ENCODE assay signal across 10 mouse cellular contexts in the genomic region with DNA sequence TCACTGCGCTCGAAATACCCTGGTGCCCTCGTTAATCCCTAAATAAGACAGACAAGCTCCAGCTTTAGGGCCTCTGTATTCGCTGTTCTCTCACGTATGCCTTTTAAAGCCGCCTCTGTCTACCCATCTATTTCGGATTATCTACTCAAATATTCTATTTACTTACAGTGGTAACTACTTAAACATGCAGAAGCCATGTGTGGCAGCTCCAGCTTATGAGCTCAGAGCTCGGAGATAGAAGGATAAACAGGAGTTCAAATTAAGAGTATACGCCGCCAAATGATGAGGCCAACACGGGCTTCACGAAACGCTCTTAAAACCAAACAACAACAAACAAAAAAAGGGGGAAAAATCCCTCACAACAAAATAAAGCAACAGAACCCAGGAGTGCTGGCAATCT. TPM values are rescaled to one million over a fixed set of nuclear protein-coding genes. Genes with fewer than 3 reads are reported as not detected.
DNase-seq lines count a peak whose midpoint lies in the region; ATAC-seq and TF ChIP-seq lines count a peak whose summit lies in the region.
"Had no signal": no experiment of that assay in that cellular context is flagged by ENCODE, and none has a peak within 500 bp of the region (broad histone marks: within the 10 kb centered on the region; RNA-seq: fewer than 3 reads in every experiment).

No protein-coding gene starts in this region.

- no peak for DNase-seq in heart, adult 11 months
- DNase-seq in MEL (ENCODE audit: low read depth, low spot score): no peak
- DNase-seq in hindbrain, embryonic 11.5 days (ENCODE audit: low spot score): no peak
- no peak for DNase-seq in spleen, postnatal 4 days (ENCODE audit: low spot score in 2 of 2)
- DNase-seq in cerebellum, adult 11-12 months: no peak

- H3K27me3 ChIP-seq in heart, embryonic 14.5 days (ENCODE audit: control insufficient read depth, insufficient read depth, low read length): no peaks in the 10 kb centered on the region
- peaks cover 2 to 3% of the 10 kb centered on the region in 2 experiments; a peak in 3 of 4 replicates for H3K27me3 ChIP-seq in MEL (ENCODE audit: control insufficient read depth in 1 of 2, insufficient read depth in 2 of 2, low read length in 2 of 2)
- H3K27me3 ChIP-seq in hindbrain, embryonic 11.5 days (ENCODE audit: control insufficient read depth, insufficient read depth, low read length): no peaks in the 10 kb centered on the region
- H3K27me3 ChIP-seq: Patski had no signal

- peaks cover 29% of the 10 kb centered on the region for H3K36me3 ChIP-seq in heart, embryonic 14.5 days (ENCODE audit: control insufficient read depth, insufficient read depth, low read length)
- peaks cover 0 to 8% of the 10 kb centered on the region in 2 experiments; a peak in 2 of 4 replicates for H3K36me3 ChIP-seq in MEL (ENCODE audit: control insufficient read depth in 1 of 2, insufficient read depth in 2 of 2, low read length in 2 of 2)
- H3K36me3 ChIP-seq in hindbrain, embryonic 11.5 days (ENCODE audit: control insufficient read depth, insufficient read depth, low read length): no peaks in the 10 kb centered on the region

- H3K4me2 ChIP-seq in heart, embryonic 14.5 days (ENCODE audit: low read length): peak overlapping the region; percentile 64
- peak overlapping the region; percentile 57 for H3K4me2 ChIP-seq in hindbrain, embryonic 11.5 days (replicated peaks; ENCODE audit: low read depth, low read length)

- no peak for TF ChIP-seq POLR2A in MEL (IDR thresholded peaks at IDR 0.05; ENCODE audit: control insufficient read depth in 1 of 2, insufficient read depth in 1 of 2, low read depth in 1 of 2, low read length in 2 of 2, poor library complexity in 1 of 2)

- WGBS in heart, embryonic 14.5 days: 2% methylated on average over 13 of the region's 13 CpGs
- WGBS in hindbrain, embryonic 11.5 days: 4% methylated on average over 13 of the region's 13 CpGs

- TF ChIP-seq EP300 in MEL (IDR thresholded peaks at IDR 0.05; ENCODE audit: low read depth in 1 of 2, low read length in 2 of 2): no peak

- peaks cover 8 to 10% of the 10 kb centered on the region in 2 experiments for H3K4me1 ChIP-seq in heart, embryonic 14.5 days (ENCODE audit: control insufficient read depth in 2 of 2, insufficient read depth in 2 of 2, low read length in 2 of 2)
- peaks cover 3 to 6% of the 10 kb centered on the region in 2 experiments; a peak in 2 of 4 replicates for H3K4me1 ChIP-seq in MEL (ENCODE audit: control insufficient read depth in 1 of 2, insufficient read depth in 2 of 2, low read length in 2 of 2)
- H3K4me1 ChIP-seq in hindbrain, embryonic 11.5 days (replicated peaks; ENCODE audit: control insufficient read depth, insufficient read depth, low read length): no peaks in the 10 kb centered on the region

- no peaks in the 10 kb centered on the region for H3K9me3 ChIP-seq in heart, embryonic 14.5 days (ENCODE audit: control insufficient read depth, low read length)
- H3K9me3 ChIP-seq in MEL (replicated peaks; ENCODE audit: insufficient read depth, low read length): no peaks in the 10 kb centered on the region
- no peaks in the 10 kb centered on the region for H3K9me3 ChIP-seq in hindbrain, embryonic 11.5 days (ENCODE audit: control insufficient read depth, low read length)

- H3K4me3 ChIP-seq in heart, embryonic 14.5 days (ENCODE audit: control insufficient read depth in 1 of 2, insufficient read depth in 1 of 2, low read depth in 1 of 2, low read length in 2 of 2): peak overlapping the region; percentile 81 to 89
- H3K4me3 ChIP-seq in MEL (ENCODE audit: control insufficient read depth in 1 of 2, insufficient read depth in 1 of 2, low read depth in 2 of 2, low read length in 2 of 2): peak overlapping the region; percentile 65 to 87
- H3K4me3 ChIP-seq in hindbrain, embryonic 11.5 days (ENCODE audit: low read depth, low read length): peak overlapping the region; percentile 61

- no peak for TF ChIP-seq CTCF in MEL (IDR thresholded peaks at IDR 0.05 in 2 of 3, conservative IDR thresholded peaks at IDR 0.05 in 1 of 3; ENCODE audit: control insufficient read depth in 1 of 3, insufficient read depth in 1 of 3, low read depth in 2 of 3, low read length in 3 of 3, poor library complexity in 1 of 3, severe bottlenecking in 1 of 3)

- peaks cover 2% of the 10 kb centered on the region for H3K79me2 ChIP-seq in MEL (ENCODE audit: control insufficient read depth, insufficient read depth, low read length, poor library complexity)

- H3K9ac ChIP-seq in heart, embryonic 14.5 days (ENCODE audit: low read length): peak overlapping the region; percentile 89
- H3K9ac ChIP-seq in MEL (ENCODE audit: control insufficient read depth, low read depth, low read length, poor library complexity, severe bottlenecking): peak overlapping the region; percentile 73
- peak overlapping the region; percentile 74 for H3K9ac ChIP-seq in hindbrain, embryonic 11.5 days (ENCODE audit: low read depth, low read length)

- TF ChIP-seq RAD21 in MEL (IDR thresholded peaks at IDR 0.05; ENCODE audit: low read depth, low read length): no peak

- peak overlapping the region; percentile 80 to 84 for H3K27ac ChIP-seq in heart, embryonic 14.5 days (replicated peaks in 1 of 2; ENCODE audit: control insufficient read depth in 1 of 2, insufficient read depth in 1 of 2, low read depth in 2 of 2, low read length in 2 of 2)
- H3K27ac ChIP-seq in MEL (ENCODE audit: control insufficient read depth, low read depth, low read length): no peak overlapping the region
- H3K27ac ChIP-seq in hindbrain, embryonic 11.5 days (ENCODE audit: low read depth, low read length): no peak overlapping the region

- ATAC-seq in heart, embryonic 14.5 days (ENCODE audit: insufficient number of reproducible peaks, insufficient read depth, low FRiP score, low read depth): no peak
- peak; percentile 49 for ATAC-seq in hindbrain, embryonic 11.5 days (ENCODE audit: low FRiP score)
- ATAC-seq in megakaryocyte-erythroid progenitor cell, adult 5-6 weeks (replicated peaks; ENCODE audit: low FRiP score, low TSS enrichment, poor library complexity, severe bottlenecking): peak; percentile 35
- no peak for ATAC-seq in erythroid progenitor cell, adult 5-6 weeks (replicated peaks; ENCODE audit: low FRiP score, poor library complexity, severe bottlenecking)

RNA-seq across cellular contexts. Expression of a gene that starts 0.5 kb away (rescaled TPM):
- 28.1 and 29.9 TPM in 2 replicates for polyA plus RNA-seq in heart, embryonic 14.5 days (2014; fragmentation: Nextera tagmentation; extraction: Ambion mirVana)
- total RNA-seq in MEL (2012; rRNA removed): 7.4 and 7.7 TPM in 2 replicates
- 1 to 10 TPM in 1 of 2 experiments, not detected in 1; 8.0 TPM for polyA plus RNA-seq in MEL (2012; ENCODE audit: insufficient read depth in 1 of 2, insufficient read length in 2 of 2, low read depth in 1 of 2, low replicate concordance in 2 of 2, missing spikeins in 1 of 2)
- 18.4 and 21.0 TPM in 2 replicates for polyA plus RNA-seq in hindbrain, embryonic 11.5 days (2014; fragmentation: Nextera tagmentation; extraction: Ambion mirVana)
- 11.1 and 23.8 TPM in 2 replicates for total RNA-seq in megakaryocyte-erythroid progenitor cell, adult 5-6 weeks (2014; fragmentation: Nextera tagmentation)
- 16.8 and 21.2 TPM in 2 replicates for total RNA-seq in megakaryocyte-erythroid progenitor cell, adult 5-6 weeks (2017)
- 4.7 and 8.0 TPM in 2 replicates for total RNA-seq in erythroid progenitor cell, adult 5-6 weeks (2015; ENCODE audit: low replicate concordance)
- total RNA-seq in erythroid progenitor cell, adult 5-6 weeks (2017; ENCODE audit: low replicate concordance): 0.98 and 3.2 TPM in 2 replicates

RNA-seq across cellular contexts. Expression of a gene that starts 12.2 kb away (rescaled TPM):
- 2.4 and 3.6 TPM in 2 replicates for polyA plus RNA-seq in heart, embryonic 14.5 days (2014; fragmentation: Nextera tagmentation; extraction: Ambion mirVana)
- total RNA-seq in MEL (2012; rRNA removed): 0.26 and 0.35 TPM in 2 replicates
- under 1 TPM in 1 of 2 experiments, not detected in 1; 0.25 TPM for polyA plus RNA-seq in MEL (2012; ENCODE audit: insufficient read depth in 1 of 2, insufficient read length in 2 of 2, low read depth in 1 of 2, low replicate concordance in 2 of 2, missing spikeins in 1 of 2)
- 5.9 and 6.0 TPM in 2 replicates for polyA plus RNA-seq in hindbrain, embryonic 11.5 days (2014; fragmentation: Nextera tagmentation; extraction: Ambion mirVana)
- 2.8 and 4.3 TPM in 2 replicates for total RNA-seq in megakaryocyte-erythroid progenitor cell, adult 5-6 weeks (2014; fragmentation: Nextera tagmentation)
- total RNA-seq in megakaryocyte-erythroid progenitor cell, adult 5-6 weeks (2017): 4.5 and 6.1 TPM in 2 replicates
- not detected in 2 replicates for total RNA-seq in erythroid progenitor cell, adult 5-6 weeks (2015; ENCODE audit: low replicate concordance)
- not detected in 2 replicates for total RNA-seq in erythroid progenitor cell, adult 5-6 weeks (2017; ENCODE audit: low replicate concordance)

RNA-seq across cellular contexts. Expression of a gene that starts 15.3 kb away (rescaled TPM):
- 2.0 and 2.1 TPM in 2 replicates for polyA plus RNA-seq in heart, embryonic 14.5 days (2014; fragmentation: Nextera tagmentation; extraction: Ambion mirVana)
- total RNA-seq in MEL (2012; rRNA removed): 0.12 TPM in 1 of 2 replicates, not detected in the other
- polyA plus RNA-seq in MEL (2012; ENCODE audit: insufficient read depth in 1 of 2, insufficient read length in 2 of 2, low read depth in 1 of 2, low replicate concordance in 2 of 2, missing spikeins in 1 of 2): under 1 TPM in 1 of 2 experiments, not detected in 1; 0.17 TPM
- 2.5 and 3.4 TPM in 2 replicates for polyA plus RNA-seq in hindbrain, embryonic 11.5 days (2014; fragmentation: Nextera tagmentation; extraction: Ambion mirVana)
- total RNA-seq in megakaryocyte-erythroid progenitor cell, adult 5-6 weeks (2014; fragmentation: Nextera tagmentation): not detected in 2 replicates
- total RNA-seq in megakaryocyte-erythroid progenitor cell, adult 5-6 weeks (2017): 1.1 TPM in 1 of 2 replicates, not detected in the other
- not detected in 2 replicates for total RNA-seq in erythroid progenitor cell, adult 5-6 weeks (2015; ENCODE audit: low replicate concordance)
- total RNA-seq in erythroid progenitor cell, adult 5-6 weeks (2017; ENCODE audit: low replicate concordance): not detected in 2 replicates

RNA-seq across cellular contexts. Expression of a gene that starts 25.7 kb away (rescaled TPM):
- polyA plus RNA-seq in heart, embryonic 14.5 days (2014; fragmentation: Nextera tagmentation; extraction: Ambion mirVana): 1.7 and 1.9 TPM in 2 replicates
- total RNA-seq in MEL (2012; rRNA removed): not detected in 2 replicates
- not detected for polyA plus RNA-seq in MEL (2012; ENCODE audit: insufficient read depth in 1 of 2, insufficient read length in 2 of 2, low read depth in 1 of 2, low replicate concordance in 2 of 2, missing spikeins in 1 of 2)
- 5.2 and 5.9 TPM in 2 replicates for polyA plus RNA-seq in hindbrain, embryonic 11.5 days (2014; fragmentation: Nextera tagmentation; extraction: Ambion mirVana)
- not detected in 2 replicates for total RNA-seq in megakaryocyte-erythroid progenitor cell, adult 5-6 weeks (2014; fragmentation: Nextera tagmentation)
- not detected in 2 replicates for total RNA-seq in megakaryocyte-erythroid progenitor cell, adult 5-6 weeks (2017)
- total RNA-seq in erythroid progenitor cell, adult 5-6 weeks (2015; ENCODE audit: low replicate concordance): not detected in 2 replicates
- not detected in 2 replicates for total RNA-seq in erythroid progenitor cell, adult 5-6 weeks (2017; ENCODE audit: low replicate concordance)

RNA-seq across cellular contexts. Expression of a gene that starts 26.2 kb away (rescaled TPM):
- not detected in 2 replicates for polyA plus RNA-seq in heart, embryonic 14.5 days (2014; fragmentation: Nextera tagmentation; extraction: Ambion mirVana)
- total RNA-seq in MEL (2012; rRNA removed): not detected in 2 replicates
- polyA plus RNA-seq in MEL (2012; ENCODE audit: insufficient read depth in 1 of 2, insufficient read length in 2 of 2, low read depth in 1 of 2, low replicate concordance in 2 of 2, missing spikeins in 1 of 2): not detected
- not detected in 2 replicates for polyA plus RNA-seq in hindbrain, embryonic 11.5 days (2014; fragmentation: Nextera tagmentation; extraction: Ambion mirVana)
- total RNA-seq in megakaryocyte-erythroid progenitor cell, adult 5-6 weeks (2014; fragmentation: Nextera tagmentation): not detected in 2 replicates
- total RNA-seq in megakaryocyte-erythroid progenitor cell, adult 5-6 weeks (2017): not detected in 2 replicates
- not detected in 2 replicates for total RNA-seq in erythroid progenitor cell, adult 5-6 weeks (2015; ENCODE audit: low replicate concordance)
- total RNA-seq in erythroid progenitor cell, adult 5-6 weeks (2017; ENCODE audit: low replicate concordance): not detected in 2 replicates
- total RNA-seq: layer of hippocampus, postnatal 36 days had no signal
- polyA plus RNA-seq: Patski had no signal

Comparison
In these comparisons a context has a peak if more than half of its experiments do, and no peak if none do; other contexts are left out.
1. ATAC-seq: peak in hindbrain, embryonic 11.5 days (single experiment) and megakaryocyte-erythroid progenitor cell, adult 5-6 weeks (single experiment); none in heart, embryonic 14.5 days (single experiment) and erythroid progenitor cell, adult 5-6 weeks (single experiment).
2. H3K27ac ChIP-seq: peak in heart, embryonic 14.5 days (2 of 2); none in MEL (single experiment) and hindbrain, embryonic 11.5 days (single experiment).
3. Peak in every context shown above with its lines, with median percentiles within 50 percentile points of each other: H3K4me3 ChIP-seq and H3K9ac ChIP-seq.